Mouse (Mus musculus) midbrain, postnatal 0 days (tissue): ENCODE data around the gene Spag7. TPM values are rescaled to one million over a fixed set of nuclear protein-coding genes. Genes with fewer than 3 reads are reported as not detected.

Experiments used
- ATAC-seq: fragments of 200-750 bp; cut with Nextera tagmentation; 2 replicates; pipeline ENCODE4 v1.8.0; 2017; ENCODE audit warnings: moderate number of reproducible peaks, mild to moderate bottlenecking, moderate TSS enrichment, moderate library complexity; ENCODE audit not compliant: low FRiP score
- DNase-seq: peaks from one replicate; pipeline ENCODE4 v3.0.0-alpha.2; 2015; ENCODE audit warnings: low spot score
- H3K27ac ChIP-seq: fragments of 300-500 bp; sonication (generic); 2 replicates; pipeline ENCODE4 v1.5.1; 2014; ENCODE audit warnings: low read depth, mild to moderate bottlenecking, low read length, mixed read lengths
- H3K27me3 ChIP-seq: fragments of 300-500 bp; sonication (generic); 2 replicates; pipeline ENCODE4 v1.6.1; 2014; ENCODE audit warnings: low read length, control low read depth, mixed read lengths; ENCODE audit not compliant: insufficient read depth
- H3K36me3 ChIP-seq: fragments of 300-500 bp; sonication (generic); 2 replicates; pipeline ENCODE4 v1.6.1; 2014; ENCODE audit warnings: low read length, control low read depth, mixed read lengths; ENCODE audit not compliant: insufficient read depth
- H3K4me1 ChIP-seq: fragments of 300-500 bp; sonication (generic); 2 replicates; pipeline ENCODE4 v1.6.1; 2014; ENCODE audit warnings: mild to moderate bottlenecking, control low read depth, antibody characterized with exemption, low read length, mixed read lengths; ENCODE audit not compliant: insufficient read depth
- H3K4me2 ChIP-seq: fragments of 300-500 bp; sonication (generic); 2 replicates; pipeline ENCODE4 v1.6.1; 2014; ENCODE audit warnings: low read depth, mild to moderate bottlenecking, low read length, mixed read lengths; ENCODE audit not compliant: poor library complexity, severe bottlenecking
- H3K4me3 ChIP-seq: fragments of 300-500 bp; sonication (generic); 2 replicates; pipeline ENCODE4 v1.5.1; 2014; ENCODE audit warnings: low read depth, mild to moderate bottlenecking, low read length, moderate library complexity
- H3K9ac ChIP-seq: fragments of 300-500 bp; sonication (generic); replicated peaks from 2 replicates; pipeline ENCODE4 v1.6.1; 2014; ENCODE audit warnings: mild to moderate bottlenecking, low read length, moderate library complexity, mixed read lengths; ENCODE audit not compliant: poor library complexity, severe bottlenecking
- H3K9me3 ChIP-seq: fragments of 300-500 bp; sonication (generic); 2 replicates; pipeline ENCODE4 v1.6.1; 2016; ENCODE audit warnings: low read length, control low read depth
- CTCF ChIP-seq: IDR thresholded peaks from 2 replicates; pipeline ENCODE4 v1.5.1; 2016; ENCODE audit warnings: antibody characterized with exemption, mild to moderate bottlenecking
- WGBS: fragments of 180-500 bp; shearing (Covaris S2); extraction: QIAGEN DNeasy Blood & Tissue Kit; methylation state at CpG from one replicate; pipeline ENCODE4 v1.1.7; 2014; 5-methylcytosine and 5-hydroxymethylcytosine counted together
- polyA plus RNA-seq: library from polyadenylated mRNA; unstranded; fragments of >200 nt; fragmentation: Nextera tagmentation; extraction: Ambion mirVana; gene quantifications from 2 replicates; pipeline ENCODE4 v1.2.1, GENCODE M21; 2015
- total RNA-seq: library from RNA; depleted of rRNA; stranded (reverse); fragments of >200 nt; gene quantifications from 2 replicates; pipeline ENCODE4 v1.2.3, GENCODE M21; 2014

Spag7 gene
- total and polyA plus RNA-seq, 2 experiments from 2014 or later = 41.9 to 131 TPM

DNA sequence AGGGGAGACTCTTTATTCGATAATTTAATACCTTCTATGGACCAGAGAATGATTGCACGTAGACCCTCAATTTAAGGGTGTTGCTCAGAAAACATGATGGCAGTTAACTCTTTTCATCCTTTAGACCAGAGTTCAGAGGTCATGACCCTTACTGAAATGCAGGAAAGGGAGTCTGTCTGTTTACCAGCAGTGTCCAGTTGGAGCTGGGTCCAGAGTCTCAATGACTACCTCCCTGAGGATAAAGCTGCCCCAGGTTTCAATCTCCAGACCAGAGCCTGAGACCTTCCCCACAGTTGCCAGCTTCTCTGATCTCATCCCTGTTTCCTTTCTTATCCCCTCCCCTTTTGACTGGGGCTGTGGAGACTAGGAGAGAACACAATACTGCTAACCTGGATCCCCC, 9.4 kb upstream of the Spag7 start:
- 76% methylated on average over 2 of the region's 2 CpGs for WGBS
- Histone ChIP-seq H3K27ac (no peak overlapping the region), H3K4me3 (no peak overlapping the region), H3K9me3 (no peaks in the 10 kb centered on the region), H3K27me3 (no peaks in the 10 kb centered on the region), H3K9ac (no peak overlapping the region), H3K4me2 (no peak overlapping the region), H3K4me1 (no peaks in the 10 kb centered on the region), H3K36me3 (peaks cover 60% of the 10 kb centered on the region)
- ATAC-seq (no peak), DNase-seq (no peak)
- no peak for TF ChIP-seq CTCF

DNA sequence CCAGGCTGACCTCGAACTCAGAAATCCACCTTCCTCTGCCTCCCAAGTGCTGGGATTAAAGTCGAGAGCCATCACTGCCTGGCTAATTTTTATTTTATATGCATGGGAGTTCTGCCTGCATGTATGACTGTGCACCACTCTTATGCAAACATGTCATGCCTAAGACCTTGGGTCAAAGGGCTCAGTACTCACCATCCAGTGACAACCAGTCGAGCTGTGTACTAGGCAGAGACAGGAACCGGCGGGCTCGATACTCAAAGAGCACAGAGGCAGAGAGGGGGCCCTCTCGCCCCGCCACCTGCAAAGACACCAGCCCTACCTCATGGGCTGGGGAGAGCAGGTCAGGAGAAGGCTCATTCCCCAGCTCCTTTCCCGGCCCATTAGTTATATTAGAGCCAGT, 8.9 kb upstream of the Spag7 start:
- Histone ChIP-seq H3K4me2 (no peak overlapping the region), H3K36me3 (peaks cover 56% of the 10 kb centered on the region), H3K4me1 (no peaks in the 10 kb centered on the region), H3K4me3 (no peak overlapping the region), H3K9ac (no peak overlapping the region), H3K27ac (no peak overlapping the region), H3K9me3 (no peaks in the 10 kb centered on the region), H3K27me3 (no peaks in the 10 kb centered on the region)
- WGBS = 88% methylated on average over 9 of the region's 9 CpGs
- ATAC-seq (no peak), DNase-seq (no peak)
- no peak for TF ChIP-seq CTCF

DNA sequence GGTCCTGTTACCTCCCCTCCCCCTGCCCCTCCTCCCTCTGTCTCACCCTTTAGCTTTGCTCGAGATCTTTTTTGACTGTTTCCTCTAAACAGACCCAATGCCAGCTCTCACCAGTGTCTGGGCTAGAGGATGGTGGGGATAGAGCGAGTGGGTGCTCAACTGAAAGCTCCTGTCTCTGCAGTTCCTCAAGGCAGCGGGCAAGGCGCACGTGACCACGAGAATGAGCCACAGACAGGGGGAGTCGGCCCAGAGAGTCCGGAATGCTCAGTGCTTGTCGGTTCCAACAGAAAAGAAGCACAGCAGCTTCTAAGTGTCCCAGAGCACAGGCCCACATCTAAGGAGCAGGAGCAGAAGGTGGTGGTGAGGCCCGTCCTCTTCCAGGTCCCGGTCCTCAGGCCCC, 5.3 kb upstream of the Spag7 start:
- H3K36me3 ChIP-seq = peaks cover 41% of the 10 kb centered on the region
- WGBS = 71% methylated on average over 11 of the region's 11 CpGs

DNA sequence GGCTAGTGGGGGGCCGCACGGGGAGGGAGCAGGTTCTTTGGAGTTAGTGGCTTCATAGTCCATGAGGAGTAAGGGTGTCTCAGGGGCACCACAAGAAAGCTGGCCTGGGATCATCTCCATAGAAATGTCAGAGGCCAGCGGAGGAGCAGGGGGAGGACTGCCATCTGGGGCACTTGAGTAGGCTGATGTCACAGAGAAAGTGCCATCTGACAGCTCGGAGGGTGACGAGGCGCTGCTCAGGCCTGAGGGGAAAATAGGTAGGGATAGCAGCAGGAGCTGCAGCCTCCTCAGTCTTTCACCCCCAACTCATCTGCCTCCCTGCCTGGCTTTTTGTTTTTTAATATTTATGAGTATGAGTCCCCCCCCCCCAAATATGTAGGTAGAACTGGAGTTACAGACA, 4.8 kb upstream of the Spag7 start:
- TF ChIP-seq CTCF = no peak
- no peaks in the 10 kb centered on the region for H3K27me3 ChIP-seq
- no peaks in the 10 kb centered on the region for H3K9me3 ChIP-seq
- 46% methylated on average over 6 of the region's 6 CpGs for WGBS
- peaks cover 37% of the 10 kb centered on the region for H3K36me3 ChIP-seq
- no peak overlapping the region for H3K27ac ChIP-seq
- H3K4me2 ChIP-seq = no peak overlapping the region
- ATAC-seq (no peak), DNase-seq (no peak)
- no peak overlapping the region for H3K4me3 ChIP-seq
- 0 out of 2 replicates have a peak, but pooled peaks cover 6% of the 10 kb centered on the region for H3K4me1 ChIP-seq
- no peak overlapping the region for H3K9ac ChIP-seq

More for the DNA sequence above, 5.3 kb upstream of the Spag7 start:
- no peak overlapping the region for H3K4me2 ChIP-seq
- DNase-seq = no peak
- H3K4me1 ChIP-seq = 0 out of 2 replicates have a peak, but pooled peaks cover 6% of the 10 kb centered on the region
- no peak overlapping the region for H3K27ac ChIP-seq
- no peak for TF ChIP-seq CTCF
- H3K9me3 ChIP-seq = no peaks in the 10 kb centered on the region
- no peak overlapping the region for H3K9ac ChIP-seq
- no peak for ATAC-seq
- no peaks in the 10 kb centered on the region for H3K27me3 ChIP-seq
- no peak overlapping the region for H3K4me3 ChIP-seq

DNA sequence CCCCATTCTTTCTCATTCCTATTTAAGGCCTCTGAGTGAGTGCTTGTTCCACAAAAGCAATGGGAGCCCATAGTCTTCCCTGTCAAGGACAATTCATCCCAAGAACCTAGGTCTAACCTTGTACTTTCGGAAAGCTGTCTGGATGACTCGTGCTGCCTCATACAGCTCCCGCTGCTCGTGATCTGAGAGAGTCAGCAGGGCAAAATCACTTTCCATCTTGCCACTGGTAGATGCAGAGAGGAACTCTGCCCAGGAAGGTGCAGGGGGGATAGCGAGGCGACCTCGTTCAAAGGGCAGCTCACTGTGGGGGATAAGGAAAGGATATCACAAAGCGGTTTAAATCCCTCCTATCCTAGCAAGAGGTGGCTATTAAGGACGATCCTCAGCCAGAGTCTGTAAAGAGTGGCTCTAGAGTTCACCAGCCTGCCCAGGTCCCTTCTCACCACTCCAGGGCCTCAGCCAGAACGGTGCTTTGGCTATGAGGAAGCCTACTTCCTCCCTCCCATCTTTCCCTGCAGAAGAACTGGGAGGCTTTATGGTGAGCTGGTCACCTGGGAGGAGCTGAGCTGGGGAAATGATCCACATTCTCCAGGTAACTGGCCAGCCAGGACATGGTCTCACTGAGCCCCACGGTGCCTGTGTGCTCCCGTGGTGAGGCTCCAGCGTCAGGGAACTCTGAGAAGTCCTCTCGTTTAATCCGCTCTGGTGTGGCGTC, 2.3 kb upstream of the Spag7 start:
- 0 out of 2 replicates have a peak overlapping the region, but pooled peaks have one; percentile 72 for H3K9ac ChIP-seq
- no peak overlapping the region for H3K27ac ChIP-seq
- DNase-seq (no peak), ATAC-seq (no peak)
- H3K4me3 ChIP-seq = no peak overlapping the region
- H3K4me1 ChIP-seq = 0 out of 2 replicates have a peak, but pooled peaks cover 6% of the 10 kb centered on the region
- H3K4me2 ChIP-seq = no peak overlapping the region
- 76% methylated on average over 16 of the region's 16 CpGs for WGBS
- peaks cover 22% of the 10 kb centered on the region for H3K36me3 ChIP-seq
- H3K9me3 ChIP-seq = no peaks in the 10 kb centered on the region
- no peak for TF ChIP-seq CTCF
- H3K27me3 ChIP-seq = no peaks in the 10 kb centered on the region

DNA sequence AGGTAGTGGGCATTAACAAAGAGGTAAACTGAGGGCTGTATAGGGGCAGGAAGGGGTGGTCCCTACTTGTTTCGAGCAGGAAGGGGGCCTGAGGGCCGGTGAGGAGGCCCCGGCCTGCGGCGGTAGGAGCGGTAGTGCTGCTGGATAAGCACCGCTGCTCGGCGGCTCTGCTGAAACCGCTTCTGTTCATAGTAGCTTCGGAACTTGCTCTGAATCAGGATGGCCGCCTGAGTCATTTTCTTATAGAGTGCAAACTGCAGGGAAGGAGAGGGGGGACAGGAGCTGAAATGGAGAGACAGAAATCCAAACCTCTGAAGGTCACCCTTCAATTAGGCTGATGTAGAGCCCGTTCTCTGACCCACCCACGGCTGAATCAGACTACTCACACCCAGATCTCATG, 1.3 kb upstream of the Spag7 start:
- H3K9me3 ChIP-seq = no peaks in the 10 kb centered on the region
- no peak for TF ChIP-seq CTCF
- 0 out of 2 replicates have a peak, but pooled peaks cover 6% of the 10 kb centered on the region for H3K4me1 ChIP-seq
- peak overlapping the region; percentile 96 for H3K27ac ChIP-seq
- ATAC-seq (no peak), DNase-seq (no peak)
- peak overlapping the region; percentile 72 for H3K9ac ChIP-seq
- no peaks in the 10 kb centered on the region for H3K27me3 ChIP-seq
- 38% methylated on average over 14 of the region's 14 CpGs for WGBS
- peak overlapping the region; percentile 57 for H3K4me3 ChIP-seq
- peaks cover 16% of the 10 kb centered on the region for H3K36me3 ChIP-seq
- peak overlapping the region; percentile 87 for H3K4me2 ChIP-seq
